Mouse (Mus musculus) liver (tissue): ENCODE data around the gene Thumpd2.

Source experiments
- DNase-seq: peaks from one replicate; pipeline ENCODE4 v3.0.0-alpha.2; 2020; ENCODE audit warnings: mixed read lengths

The Thumpd2 gene

DNA sequence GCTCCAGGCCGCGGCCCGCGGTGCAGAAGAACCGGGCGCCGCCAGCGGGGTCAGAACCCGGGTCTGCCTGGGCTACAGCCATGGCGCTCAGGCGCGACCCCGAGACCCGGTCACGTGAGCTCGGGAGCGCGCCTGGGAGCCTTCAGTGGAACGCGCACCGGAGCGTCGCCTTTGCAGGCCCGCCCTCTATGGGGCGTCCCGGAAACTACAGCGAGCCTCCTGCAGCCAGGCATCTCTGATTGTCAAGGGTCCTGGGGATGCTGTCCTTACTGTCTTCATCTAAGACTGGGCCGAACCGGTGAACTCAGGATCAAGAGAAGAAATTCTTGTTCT is at the start of gene Thumpd2:
Gene Thumpd2 (minus strand): TSS at position 104 of the 333 bp plus-strand sequence.
- peak; percentile 91 for DNase-seq

- DNase-seq = no peak
Observed at GRCm38 (mm10) chr17:81104237-81104636, 39.4 kb upstream of the Thumpd2 start.

GRCm38 (mm10) chr17:81102866-81103265 is 38.0 kb upstream of the Thumpd2 start:
- DNase-seq = no peak

DNA sequence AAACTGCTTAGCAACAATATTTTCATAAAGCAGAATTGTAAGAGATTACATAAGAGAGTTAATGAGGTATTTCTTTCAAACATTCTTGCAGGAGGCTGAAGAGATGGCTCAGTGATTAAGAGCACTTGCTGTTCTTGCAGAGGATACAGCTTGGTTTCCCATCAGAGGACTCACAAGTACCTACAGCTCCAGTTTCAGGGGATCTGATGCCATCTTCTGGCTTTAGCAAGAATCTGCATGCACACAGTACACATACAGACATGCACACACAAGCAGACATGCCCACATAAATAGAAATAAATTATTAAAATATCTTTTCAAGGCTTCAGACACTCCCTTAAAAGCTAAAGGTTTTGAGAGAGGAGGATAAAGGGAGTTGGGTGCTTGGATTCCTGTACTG is 33.6 kb upstream of the Thumpd2 start:
- DNase-seq = no peak

- DNase-seq = no peak
Observed at GRCm38 (mm10) chr17:81096490-81096889, 31.6 kb upstream of the Thumpd2 start.

DNA sequence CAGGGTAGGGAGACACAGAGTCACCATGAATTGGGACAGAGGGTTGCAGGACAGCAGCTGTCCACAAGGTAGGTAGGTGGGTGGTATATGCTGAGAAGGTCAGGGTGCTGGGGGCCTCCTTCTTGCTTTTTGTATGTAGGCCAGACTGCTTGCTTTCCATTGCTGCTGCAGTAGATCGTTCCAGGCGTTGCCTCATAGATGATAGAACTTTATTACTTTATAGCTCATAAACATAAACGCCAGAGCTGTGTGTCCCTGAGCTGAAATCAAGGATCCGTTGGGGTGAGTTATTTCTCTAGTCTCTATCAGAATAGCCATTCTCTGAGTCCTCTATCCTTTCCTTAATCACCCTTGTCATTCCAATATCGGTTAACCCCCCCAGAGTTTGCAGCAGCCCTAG is 27.9 kb upstream of the Thumpd2 start:
- no peak for DNase-seq

DNA sequence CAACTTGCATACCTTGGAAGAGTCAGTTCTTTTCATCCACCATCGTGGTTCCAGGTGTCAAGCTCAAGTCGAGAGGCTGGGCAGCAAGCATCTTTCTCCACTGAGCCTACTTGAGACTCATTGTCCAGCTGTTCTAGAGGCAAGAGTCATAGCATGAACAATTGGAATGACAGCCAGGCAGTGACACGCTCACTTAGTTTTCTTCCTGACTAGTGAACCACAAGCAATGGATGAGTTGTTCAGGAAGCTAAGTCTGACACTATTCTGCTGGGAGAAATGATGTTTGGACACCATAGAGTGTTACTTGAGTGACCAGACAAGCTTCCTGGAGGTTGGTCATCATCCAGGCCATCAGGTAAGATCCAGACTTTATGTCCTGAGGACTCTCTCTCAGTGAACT is 24.0 kb upstream of the Thumpd2 start:
- DNase-seq = no peak

DNA sequence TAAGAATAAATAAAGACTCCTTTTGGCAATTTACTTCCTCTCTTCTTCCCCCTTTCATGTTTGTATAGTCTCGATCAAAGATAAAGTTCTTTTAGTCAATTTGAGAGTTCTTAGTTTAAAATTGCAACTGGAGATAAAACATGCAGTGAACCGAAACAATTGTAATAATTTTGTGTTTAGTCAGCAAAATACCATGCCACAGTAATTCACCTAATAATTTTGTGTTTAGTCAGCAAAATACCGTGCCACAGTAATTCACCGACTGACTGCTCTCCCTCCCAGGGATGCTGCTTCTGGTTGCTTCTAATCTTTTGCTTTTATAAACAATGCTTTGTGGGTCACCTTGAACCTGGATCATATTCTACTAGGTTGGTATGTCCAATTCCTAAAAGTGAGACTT is 22.9 kb upstream of the Thumpd2 start:
- DNase-seq = no peak

DNA sequence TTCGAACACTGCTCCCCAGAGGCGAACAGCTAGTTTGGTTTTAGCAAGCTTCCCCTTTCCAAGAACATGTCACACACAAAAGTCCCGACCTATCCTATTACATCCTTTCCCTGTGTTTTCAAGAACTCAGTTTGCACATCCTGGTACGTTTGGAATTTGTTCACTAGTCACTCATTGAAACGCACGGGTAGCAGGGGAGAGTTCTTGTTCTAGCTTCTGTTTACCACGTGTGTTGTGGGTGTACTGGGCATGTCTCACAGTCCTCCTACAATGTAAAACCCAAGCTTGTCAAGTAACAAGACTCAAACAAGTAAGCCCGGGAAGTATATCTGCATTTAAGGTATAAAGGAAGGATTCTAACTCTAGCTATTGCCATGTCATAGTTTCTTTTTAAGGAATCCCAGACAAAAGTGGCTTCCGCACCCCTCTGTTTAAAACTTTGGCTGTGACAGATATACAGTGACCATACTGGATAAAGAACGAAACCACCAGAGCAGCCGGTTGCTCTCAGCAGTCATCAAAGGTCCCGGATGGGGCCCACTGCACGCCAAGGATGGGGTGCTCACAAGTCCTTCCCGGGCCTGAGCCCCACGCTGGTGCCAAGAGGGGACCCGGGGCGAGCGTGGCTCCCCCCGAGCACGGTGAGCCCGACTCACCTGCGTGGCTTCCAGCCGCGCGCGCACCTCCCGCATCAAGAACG is 453 bp downstream of the Thumpd2 start:
- DNase-seq = no peak

DNA sequence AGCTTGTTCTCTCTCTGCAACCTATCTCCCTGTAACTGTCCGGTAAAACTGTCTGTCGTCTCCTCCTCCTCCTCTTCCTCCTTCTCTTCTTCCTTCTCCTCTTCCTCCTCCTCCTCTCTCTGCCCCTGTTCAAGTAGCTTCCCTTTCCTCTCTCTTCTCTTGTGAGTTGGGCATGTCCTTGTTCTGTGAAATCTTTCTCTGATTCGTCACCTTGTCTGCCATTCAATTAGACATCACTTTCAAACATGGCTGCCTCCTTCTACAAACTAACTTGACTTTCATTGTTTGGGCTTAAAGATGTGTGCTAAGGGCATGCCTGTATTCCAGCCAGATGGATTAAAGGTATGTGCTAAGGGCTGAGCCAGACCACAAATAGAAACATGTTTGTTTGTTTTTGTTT is 1.5 kb downstream of the Thumpd2 start:
- no peak for DNase-seq

- DNase-seq = peak; percentile 49
Observed at GRCm38 (mm10) chr17:81062349-81062871, 2.5 kb downstream of the Thumpd2 start.

DNA sequence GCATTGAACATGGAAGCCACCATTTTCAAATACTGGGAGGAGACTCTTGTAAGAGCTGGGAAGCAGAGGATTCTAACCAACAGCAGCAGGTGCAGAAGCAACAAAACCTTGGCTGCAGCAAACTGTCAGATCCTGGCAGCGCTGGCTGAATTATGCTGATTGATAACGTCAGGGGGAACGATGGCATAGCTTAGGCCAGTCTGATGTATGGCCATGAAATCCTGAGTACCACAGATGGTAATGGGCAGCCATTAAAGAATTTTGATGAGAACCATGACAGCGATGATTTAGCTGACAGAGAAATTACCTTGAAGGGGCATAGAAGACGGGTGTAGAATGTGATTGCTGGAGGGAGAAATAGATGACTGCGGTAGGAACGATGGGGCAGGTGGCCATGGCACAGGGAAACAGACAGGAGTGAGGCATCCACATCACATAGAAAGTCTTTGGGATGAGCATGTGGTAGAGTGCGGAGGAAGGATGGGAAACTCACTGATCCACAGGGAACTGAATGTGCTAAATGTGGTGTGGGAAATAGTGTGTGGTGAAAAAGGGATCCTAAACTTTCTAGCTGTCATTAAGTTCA is 8.0 kb downstream of the Thumpd2 start:
- no peak for DNase-seq

- no peak for DNase-seq
Observed at GRCm38 (mm10) chr17:81056035-81056434, 8.8 kb downstream of the Thumpd2 start.

DNA sequence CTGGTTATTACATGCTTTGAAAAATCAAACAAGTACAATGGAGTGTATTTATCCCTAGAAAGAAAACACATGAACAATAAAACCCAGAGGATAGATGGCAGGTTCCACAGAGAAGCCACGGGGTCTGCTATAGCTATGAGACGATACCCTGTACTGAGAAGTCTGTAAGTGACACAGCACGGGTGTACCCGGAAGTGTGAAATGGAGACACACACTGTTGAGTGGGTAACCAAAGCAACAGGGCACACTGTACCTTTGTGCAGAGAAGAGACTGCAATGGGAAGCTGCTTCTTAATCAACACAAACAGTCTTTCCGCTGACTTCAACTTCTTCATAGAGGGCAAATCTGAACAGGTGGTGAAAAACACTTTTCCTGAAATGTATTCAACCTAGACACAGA is 9.4 kb downstream of the Thumpd2 start:
- no peak for DNase-seq

- DNase-seq = no peak
Observed at GRCm38 (mm10) chr17:81053274-81053673, 11.6 kb downstream of the Thumpd2 start.

DNA sequence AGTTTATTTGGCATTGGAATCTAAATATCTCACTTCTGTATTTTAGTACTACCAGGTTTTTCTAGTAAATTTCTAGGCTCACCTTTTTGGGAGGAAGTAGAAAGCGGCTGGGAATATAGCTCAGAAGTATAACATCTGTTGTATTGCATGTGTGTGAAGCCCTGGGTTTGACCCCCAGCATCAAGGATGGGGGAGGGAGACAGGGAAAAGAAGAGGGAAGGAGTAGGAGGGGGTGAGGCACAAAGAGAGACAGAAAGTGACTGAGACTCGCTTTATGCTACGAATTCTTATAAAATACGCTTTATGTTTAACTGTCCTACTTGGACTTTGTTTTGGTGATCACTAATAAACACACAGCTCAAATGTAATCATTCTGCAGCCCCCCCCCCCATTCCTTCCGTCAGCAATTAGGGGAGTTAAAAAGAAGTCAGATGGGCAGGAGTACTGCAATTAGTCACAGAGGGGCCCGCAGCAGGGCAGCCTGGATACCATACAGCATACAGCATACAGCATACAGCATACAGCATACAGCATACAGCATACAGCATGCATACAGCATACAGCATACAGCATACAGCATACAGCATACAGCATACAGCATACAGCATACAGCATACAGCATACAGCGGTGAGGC is 16.8 kb downstream of the Thumpd2 start:
- no peak for DNase-seq

DNA sequence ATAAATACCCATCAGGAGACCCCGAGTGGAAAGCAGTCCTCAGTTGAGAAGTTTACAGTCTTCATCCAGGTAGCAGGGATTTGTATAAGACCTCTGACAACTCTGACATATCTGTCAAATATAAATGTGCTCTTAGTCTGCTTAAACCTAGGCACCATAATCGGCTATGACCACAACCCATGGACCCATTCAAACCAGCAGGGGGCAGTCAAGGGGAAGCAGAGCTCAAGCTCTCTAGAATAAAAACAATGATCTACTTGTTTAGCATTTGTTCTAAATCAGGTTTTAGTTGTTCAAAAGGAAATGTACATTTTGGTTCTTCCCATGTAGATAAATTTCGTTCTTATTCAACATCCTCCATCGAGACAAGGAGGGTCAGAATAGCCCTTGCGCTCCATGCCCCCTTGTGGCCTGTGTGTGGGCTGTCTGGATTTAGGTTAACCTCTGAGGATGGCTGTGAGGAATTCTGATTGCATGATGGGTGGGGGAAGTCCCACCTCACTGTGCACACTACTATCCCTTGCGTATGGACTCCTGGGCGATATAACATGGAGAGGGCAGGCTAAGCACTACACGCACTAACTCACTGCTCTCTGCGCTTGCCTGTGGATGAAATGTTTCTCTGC is 19.2 kb downstream of the Thumpd2 start:
- DNase-seq = peak; percentile 57

- no peak for DNase-seq
Observed at GRCm38 (mm10) chr17:81045115-81045514, 19.8 kb downstream of the Thumpd2 start.

GRCm38 (mm10) chr17:81044356-81044755 is 20.5 kb downstream of the Thumpd2 start:
- no peak for DNase-seq

DNA sequence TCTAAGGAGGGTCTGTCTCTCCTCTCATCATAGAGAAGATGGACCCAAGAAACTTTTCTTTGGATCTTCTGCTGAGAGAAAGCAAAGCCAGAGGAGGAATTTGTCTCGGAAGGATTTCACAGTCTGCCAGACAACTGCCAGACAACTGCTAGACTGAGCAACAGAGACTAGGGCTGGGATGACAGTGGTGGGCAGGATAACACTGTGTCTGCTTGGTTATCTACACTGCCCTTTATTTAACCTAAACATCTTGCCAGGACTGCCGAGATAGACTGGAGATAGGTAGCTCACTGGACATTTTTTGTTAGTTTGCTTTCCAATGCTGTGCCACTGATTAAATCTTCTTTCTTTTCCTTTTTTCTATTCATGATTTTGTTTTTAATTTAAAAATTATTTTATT is 23.2 kb downstream of the Thumpd2 start:
- peak; percentile 24 for DNase-seq

DNA sequence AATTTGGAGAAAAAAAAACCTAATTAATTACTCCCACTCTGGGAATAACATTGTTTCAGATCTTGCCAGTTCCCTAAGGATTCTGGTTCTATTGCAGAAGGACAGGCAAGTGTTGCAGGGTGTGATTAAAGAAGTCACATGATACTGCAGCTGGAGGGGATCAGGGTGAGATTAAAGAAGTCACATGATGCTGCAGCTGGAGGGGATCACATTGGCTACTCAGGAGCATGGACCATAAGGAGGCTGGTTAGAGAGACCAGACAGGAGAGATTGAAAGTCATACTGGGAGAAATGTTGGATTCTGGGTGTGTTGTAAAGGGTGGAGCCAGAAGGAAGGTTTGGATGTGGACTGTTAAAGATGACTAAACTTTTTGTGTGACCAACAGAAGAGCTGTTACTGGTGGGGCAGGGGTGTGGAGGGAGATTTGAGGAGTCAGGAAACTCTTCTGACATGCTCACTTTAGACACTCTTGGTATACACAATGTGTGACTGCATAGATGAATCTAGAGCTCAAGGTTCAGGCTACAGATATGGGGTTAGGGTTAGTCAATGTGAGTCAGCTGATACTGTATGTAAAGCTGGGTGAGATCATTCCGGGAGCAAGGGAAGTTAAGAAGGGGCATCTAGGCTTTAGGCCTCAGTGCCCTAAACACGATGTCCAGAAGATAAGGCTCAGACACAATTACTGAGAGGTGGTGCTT is 26.0 kb downstream of the Thumpd2 start:
- no peak for DNase-seq

DNA sequence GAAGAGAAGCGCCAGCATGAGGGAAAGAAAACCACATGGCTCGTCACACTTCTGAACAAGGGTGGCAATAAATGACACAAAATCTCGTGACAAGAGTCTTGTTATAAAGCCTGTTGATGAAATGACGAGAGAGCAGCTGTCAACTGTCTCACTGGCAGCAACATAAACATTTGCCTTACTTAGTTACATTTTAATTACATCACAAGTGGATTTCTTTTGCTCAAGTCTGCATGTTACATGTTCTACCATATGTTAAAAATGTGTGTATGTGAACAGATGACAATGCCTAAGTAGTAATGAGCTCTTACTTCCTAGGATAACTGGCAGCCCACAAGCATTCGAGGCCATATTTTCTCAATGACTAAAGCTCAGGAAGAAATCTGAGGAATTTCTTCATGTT is 29.5 kb downstream of the Thumpd2 start:
- no peak for DNase-seq

DNA sequence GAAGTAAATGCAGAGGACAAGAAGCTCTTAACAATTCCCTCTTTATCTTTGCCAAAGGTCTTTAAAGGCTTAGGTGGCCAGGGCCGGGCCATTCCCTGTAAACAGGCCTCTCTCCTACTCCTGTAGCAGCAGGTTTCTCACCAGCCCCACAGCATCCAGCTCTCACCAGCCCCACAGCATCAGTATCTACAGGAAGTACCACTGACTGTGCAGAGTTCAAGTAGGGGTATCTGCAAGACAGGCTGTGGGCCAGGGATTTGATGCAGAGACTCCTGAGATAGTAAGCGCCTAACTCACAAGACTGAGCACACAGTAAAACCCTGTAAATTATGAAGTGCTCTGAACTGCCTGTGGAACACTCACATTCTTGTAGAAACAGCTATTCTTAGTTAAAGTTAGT is 31.9 kb downstream of the Thumpd2 start:
- peak; percentile 18 for DNase-seq
